Mouse (Mus musculus) left cerebral cortex, postnatal 36 days (tissue): ENCODE data around the gene Paf1. TPM values are rescaled to one million over a fixed set of nuclear protein-coding genes. Genes with fewer than 3 reads are reported as not detected.

Experiments used
- DNase-seq, 2 experiments: peaks; one replicate each; pipeline ENCODE4 v3.0.0; 2021 to 2022; ENCODE audit warnings: low spot score in 2 of 2, mixed read lengths in 1 of 2
- intact Hi-C: fragments of 180-260 bp; cut with DNase I; formaldehyde crosslinking; loops from one replicate; pipeline ENCODE4 v1.15.1; 2025
- total RNA-seq, 2 experiments: library from RNA; stranded (reverse); gene quantifications; 2 replicates each; pipeline ENCODE4 v1.2.3; 2021

Gene Paf1
- total RNA-seq, 2 experiments from 2014 or later: 59.0 to 72.1 TPM

DNA sequence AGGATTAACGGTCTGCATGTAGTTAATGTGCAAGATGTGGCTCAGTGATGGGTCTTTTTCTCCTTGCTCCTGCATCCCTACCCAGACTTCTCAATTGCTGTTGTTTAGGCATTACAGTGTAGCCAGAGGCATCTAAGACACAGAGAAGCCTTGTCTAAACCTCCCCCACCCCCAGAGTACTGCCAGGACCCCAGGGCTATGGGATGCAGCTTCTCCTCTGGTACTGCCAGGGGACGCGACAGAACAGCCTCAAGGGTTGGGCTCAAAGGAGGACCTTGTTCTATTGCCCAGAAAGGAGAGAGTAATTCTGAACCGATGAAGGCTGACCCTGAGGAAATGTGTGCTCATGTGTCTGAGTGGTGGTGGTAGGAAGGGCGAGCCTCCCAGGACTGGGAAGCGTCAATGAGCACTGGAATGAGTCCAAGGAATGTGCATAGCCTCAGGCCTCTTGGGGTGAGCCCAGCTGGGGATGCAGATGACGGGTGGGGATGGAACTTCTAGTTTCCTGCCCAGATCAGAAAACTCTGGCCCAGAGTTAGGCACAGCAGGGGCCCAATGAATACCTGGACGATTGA, 25.4 kb downstream of the Paf1 start:
- DNase-seq: no peak
- intact Hi-C loops: no loop called here

DNA sequence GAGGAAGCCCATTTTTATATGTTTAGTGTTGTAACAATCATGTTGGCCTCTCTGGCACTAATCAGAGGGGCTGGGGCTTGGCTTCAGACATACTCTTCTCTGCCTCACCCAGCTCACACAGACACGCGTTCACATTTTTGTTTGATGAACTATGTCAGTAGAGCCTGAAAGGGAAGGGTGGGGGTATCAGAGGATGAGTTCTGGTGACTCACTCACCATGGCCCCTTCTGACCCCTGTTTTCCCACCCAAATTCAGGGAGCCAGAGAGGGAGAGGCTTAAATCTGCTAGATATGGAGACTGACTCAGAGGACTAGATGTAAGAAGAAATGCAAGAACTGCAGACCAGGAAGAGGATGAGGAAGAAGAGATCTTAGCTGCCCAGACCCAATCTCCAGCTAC, 26.7 kb downstream of the Paf1 start:
- intact Hi-C loops: no loop called here
- no peak for DNase-seq

DNA sequence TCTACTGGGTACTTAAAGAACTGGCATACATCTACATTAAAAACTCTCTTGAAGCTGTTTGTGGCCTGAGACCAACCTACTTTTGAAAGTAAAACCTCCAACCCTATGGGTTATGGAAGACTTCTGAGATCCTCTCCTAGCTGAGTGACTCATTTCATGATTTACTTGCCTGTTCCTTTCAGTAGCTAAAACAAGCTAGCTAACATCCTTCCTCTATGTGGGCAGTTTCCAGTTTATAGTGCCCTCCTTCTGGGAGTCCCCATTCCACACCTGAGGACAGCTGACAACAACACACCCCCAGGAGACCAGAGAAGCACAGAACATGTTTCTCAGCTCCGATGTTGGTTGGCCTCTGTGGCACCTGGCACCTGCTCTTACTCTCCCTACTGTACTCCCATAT, 30.3 kb downstream of the Paf1 start:
- no peak for DNase-seq
- intact Hi-C loops: no loop called here

DNA sequence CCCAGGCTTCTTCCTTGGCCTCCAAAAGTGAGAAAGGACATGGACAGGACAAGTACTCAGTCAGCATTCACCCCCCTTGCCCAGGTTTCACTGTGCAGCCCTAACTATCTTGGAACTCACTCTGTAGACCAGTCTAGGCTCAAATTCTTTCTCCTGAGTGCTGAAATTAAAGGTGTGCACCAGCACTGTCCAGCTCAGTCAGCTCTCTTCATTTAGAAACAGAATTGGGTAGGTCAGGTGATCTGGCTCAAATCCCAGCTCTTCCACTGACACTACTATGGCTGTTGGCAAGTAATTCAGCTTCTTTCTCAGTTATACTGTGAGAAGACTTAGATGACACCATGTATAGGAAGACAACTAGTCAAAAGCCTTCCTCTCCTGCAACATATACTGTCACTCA, 35.0 kb downstream of the Paf1 start:
- DNase-seq: no peak

DNA sequence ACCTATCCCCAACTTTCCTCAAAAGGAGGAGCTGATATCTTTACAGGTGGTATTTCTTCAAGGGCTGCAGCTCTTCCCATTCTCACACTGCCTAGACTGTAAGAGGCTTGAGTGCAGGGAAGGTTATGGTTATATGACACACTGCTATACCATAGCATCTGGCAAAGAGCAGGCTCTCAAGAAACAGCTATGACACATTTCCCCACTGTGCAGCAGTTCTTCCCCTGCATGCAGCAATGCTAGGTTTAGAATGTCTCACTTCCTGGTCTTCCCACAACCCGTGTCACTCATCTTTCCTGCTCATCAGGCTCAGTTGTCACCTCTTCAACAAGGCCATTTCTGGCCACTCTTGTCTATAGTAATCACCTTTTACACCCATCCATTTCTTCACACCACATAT, 37.8 kb downstream of the Paf1 start:
- intact Hi-C loops: no loop called here
- no peak for DNase-seq

More for the DNA sequence above, 35.0 kb downstream of the Paf1 start:
- intact Hi-C loops: no loop called here

DNA sequence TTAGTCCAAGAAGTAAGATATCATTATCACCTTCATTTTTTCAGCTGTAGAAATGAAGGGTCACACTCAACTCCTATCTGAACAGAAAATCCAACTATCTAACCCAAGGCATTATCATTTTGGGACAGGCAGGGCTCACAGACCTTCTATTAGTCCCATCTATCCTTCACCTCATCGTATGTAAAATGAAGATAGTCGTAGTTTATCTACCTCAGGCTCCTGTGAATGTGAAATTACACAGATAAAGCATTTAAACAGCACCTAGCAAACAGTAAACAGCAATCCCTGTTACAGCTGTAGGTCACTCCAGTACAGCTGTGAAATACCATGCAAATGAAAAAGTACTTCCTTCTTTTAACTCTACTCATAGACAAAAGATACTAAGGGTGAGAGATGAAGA, 39.5 kb downstream of the Paf1 start:
- no peak for DNase-seq
- intact Hi-C loops: no loop called here

DNA sequence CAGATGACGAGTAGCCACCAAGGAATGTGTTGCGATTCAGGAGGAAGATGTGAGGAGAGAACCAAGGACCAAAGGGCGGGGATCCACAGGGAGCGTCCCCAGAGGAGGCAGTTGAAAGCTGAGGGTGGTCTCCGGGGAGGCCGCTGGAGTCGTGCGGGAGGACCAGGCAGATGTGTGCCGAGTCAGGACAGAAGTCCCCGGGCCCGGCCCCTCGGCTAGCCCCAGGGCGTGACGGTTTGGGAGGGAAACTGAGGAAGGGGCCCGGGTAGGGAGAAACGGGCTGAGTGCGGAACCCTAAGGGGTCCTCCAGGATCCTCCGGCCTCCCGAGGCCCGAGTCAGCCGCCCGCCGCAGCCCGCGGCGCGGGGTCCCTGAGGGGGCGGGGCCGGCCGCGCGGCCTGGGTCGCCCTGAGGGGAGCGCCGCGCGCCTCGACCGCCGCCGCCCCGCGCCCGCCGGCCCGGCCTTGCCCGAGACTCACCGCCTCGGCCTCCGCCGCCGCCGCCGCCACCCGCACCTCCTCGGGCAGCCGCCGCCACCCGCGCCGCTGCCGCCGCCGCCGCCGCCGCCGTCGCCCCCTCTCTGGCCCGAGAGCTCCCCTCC, 43.0 kb downstream of the Paf1 start:
- no peak for DNase-seq
- intact Hi-C loops: loop anchor here (1.0 to 2.0 kb wide), 2 partner anchors 163 to 291 kb away; partner anchors contain the start of genes Pak4 and Samd4b

DNA sequence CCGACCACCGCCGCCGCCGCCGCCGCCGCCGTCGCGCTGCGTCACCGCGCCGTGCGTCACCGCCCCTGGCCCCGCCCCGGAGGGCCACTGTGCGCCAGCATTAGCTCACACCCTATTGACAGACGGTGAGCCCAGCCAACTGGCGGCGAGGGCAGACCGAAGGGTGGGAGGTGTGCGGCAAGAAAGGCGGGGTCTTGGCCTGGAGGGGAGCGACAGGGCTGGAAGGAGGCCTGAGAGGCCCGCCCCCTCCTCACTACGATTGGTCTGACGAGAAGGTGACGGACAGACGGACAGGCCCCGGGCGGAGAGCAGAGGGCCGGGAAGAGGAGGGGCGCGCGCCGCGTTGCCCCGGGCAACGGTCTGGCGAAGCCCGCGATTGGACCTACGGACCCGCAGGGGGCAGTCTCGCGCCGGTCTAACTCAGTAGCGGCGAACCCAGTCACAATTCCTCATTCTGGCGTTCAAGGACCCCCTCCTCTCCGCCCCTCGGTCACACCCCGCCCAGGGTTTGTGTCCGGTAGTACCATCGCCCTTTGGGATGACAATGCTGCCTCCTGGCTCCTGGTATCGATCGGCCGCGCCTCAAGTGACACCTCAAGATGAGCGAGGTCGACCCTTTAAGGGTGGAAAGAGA, 43.6 kb downstream of the Paf1 start:
- intact Hi-C loops: loop anchor here (1.0 to 2.0 kb wide), 2 partner anchors 162 to 290 kb away; partner anchors contain the start of genes Pak4 and Samd4b
- DNase-seq: peak; percentile 99 to 100

DNA sequence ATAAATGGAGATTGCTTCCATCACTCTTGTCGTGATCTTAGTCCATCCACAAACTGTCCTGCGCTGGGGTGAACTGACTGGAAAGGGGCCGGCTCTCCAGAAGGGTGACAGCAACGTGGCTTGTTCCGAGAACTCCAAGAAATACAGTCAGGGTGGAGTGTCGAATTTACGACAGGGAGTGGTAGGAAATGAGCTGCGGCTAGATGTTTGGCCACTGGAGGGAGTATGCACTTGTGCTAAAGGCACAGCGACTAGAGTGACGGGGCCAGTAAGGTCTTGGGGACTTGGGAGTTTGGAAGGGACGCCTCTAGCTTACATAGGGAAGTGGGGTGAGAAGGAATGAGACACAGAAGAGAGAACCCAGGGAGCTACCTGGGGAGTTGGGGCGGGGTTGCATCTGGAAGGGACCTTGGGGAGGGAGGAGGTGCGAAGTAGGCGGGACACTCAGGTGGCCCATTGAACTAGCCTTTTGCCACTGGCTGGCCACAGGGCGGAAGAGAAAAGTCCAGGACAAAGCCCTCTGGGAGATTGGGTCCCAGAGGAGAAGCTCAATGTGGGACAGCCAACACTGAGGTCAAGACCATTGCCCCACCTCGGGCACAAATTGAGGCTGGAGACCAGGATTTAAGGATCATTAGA, 44.3 kb downstream of the Paf1 start, which contains the start of gene Gmfg:
Gene Gmfg (plus strand): TSS at position 516 of the 639 bp plus-strand sequence.
- intact Hi-C loops: loop anchor here (1.0 to 2.0 kb wide), 3 partner anchors 161 to 290 kb away; partner anchors contain the start of genes Pak4 and Samd4b

DNA sequence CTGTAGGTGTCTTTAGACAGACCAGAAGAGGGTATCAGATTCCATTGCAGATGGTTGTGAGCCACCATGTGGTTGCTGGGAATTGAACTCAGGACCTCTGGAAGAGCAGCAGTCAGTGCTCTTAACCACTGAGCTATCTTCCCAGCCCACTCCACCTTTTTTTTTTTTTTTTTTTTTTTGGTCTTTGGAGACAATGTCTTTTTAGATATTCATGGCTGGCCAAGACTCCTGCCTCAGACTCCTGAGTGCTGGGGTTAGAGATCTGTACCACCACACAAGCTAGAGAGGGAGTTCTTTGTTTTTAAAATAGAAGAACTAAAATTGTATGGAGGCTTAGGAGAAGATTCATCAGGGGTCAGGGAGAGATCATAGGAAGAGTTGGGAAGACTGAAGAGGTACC, 45.2 kb downstream of the Paf1 start:
- no peak for DNase-seq
- intact Hi-C loops: loop anchor here (1.0 to 2.0 kb wide), 2 partner anchors 163 to 289 kb away; no protein-coding TSS in a partner anchor

More for the DNA sequence above, 44.3 kb downstream of the Paf1 start, which contains the start of gene Gmfg:
- DNase-seq: peak in 1 of 2 experiments; percentile 72

DNA sequence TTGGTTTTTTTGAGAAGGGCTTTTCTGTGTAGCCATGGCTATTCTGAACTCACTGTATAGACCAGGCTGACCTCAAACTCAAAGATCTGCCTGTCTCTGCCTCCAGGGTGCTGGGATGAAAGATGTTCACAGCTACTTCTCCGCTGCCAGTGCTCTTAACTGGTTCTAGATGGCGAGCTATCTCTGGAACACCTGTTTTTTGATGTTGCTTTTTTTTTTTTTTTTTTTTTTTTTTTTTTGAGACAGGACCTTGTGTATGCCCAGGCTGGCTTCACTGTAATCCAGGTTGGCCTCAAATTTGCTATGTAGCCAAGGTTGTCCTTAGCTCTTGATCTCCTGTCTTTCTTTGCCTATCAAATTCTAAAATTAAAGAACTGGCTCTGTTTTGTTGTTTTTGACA, 46.0 kb downstream of the Paf1 start:
- DNase-seq: no peak
- intact Hi-C loops: no loop called here

DNA sequence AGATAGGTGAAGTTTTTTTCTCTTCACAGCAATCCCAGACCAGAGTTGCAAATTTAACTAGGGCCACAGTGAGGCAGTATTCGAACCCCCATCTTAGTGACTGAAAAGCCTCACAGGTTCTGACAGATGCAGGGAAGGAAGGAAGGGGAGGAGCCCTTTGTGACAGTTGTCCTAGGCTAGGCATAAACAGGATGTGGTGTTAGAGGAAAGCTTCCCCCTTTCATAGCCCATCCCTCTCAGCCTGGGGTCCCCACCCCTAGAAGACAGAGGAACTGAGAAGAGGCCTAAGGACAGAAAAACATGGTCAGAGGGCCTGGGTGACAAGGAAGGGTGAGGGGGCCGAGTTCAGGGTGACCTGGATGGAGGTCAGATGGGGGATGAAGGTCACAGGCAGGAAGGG, 48.0 kb downstream of the Paf1 start:
- DNase-seq: no peak
- intact Hi-C loops: no loop called here

DNA sequence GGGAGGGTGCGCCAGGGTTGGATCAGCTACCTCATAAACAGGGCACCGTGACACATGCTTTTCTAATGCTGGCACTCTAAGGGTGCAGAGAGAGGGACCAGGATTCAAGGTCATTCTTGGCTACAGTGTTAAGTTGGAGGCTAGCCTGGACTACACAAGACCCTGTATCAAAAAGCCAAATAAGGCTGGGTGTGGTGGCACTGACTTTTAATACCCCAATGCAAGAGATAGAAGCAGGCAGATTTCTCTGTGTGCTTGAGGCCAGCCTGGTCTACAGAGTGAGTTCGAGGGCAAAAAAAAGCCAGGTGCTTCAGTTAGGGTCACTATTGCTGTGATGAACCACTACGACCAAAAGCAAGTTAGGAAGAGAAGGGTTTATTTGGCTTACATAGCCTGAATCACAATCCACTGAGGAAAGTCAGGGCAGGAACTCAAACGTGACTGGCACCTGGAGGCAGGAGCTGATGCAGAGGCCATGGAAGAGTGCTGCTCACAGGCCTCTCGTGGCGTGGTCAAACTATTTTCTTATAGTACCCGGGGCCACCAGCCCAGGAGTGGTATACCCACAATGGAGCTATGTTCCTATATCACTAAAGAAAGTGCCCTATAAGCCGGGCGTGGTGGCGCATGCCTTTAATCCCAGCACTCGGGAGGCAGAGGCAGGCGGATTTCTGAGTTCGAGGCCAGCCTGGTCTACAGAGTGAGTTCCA, 49.2 kb downstream of the Paf1 start:
- intact Hi-C loops: no loop called here
- DNase-seq: no peak

DNA sequence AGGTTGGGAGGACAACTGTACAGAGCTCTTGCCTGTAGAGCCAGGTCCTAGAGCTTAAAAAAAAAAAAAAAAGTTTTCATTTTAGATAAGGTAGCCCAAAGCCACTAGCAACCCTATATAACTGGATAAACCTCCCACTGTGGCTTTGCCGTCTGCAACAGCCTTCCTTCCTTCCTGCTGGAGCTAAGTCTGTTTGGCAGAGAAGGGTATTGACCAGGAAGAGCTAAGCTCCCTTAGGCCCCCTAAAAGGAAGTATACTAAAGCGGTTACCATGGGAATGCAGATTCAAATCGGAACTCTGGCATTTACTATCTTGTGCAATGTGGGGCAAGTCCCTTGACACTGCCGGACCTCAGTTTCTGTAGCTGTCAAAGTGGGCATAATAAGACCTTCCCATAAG, 49.9 kb downstream of the Paf1 start:
- no peak for DNase-seq
- intact Hi-C loops: no loop called here

DNA sequence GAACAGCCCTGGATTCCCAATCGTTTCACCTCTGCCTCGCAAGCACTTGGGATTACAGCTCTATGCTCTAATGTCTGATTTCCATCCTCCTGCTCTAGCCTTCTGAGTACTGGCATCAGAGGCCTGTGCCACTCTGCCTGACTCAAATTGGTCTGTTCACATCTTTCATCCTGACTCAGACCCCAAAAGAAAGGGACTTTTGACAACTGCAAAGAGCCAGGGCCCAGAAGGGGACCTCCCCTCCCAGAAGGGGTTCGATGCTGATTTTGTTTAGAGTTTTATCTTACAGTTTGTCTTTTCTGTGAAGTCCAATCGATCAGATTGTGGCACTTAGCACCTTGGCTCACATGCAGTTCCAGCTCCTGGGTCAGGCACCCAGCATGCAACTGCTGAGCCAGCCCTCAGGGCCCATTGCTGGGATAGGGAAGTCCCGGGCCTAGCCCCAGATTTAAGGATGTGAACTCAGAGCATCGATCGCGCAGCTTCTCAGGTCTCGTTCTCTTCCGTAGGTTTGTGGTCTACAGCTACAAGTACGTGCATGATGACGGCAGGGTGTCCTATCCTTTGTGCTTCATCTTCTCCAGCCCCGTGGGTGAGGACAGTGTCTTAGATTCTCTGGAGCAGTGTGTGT, 51.7 kb downstream of the Paf1 start:
- no peak for DNase-seq
- intact Hi-C loops: loop anchor here (2.0 kb wide), 1 partner anchor 282 kb away; no protein-coding TSS in a partner anchor

DNA sequence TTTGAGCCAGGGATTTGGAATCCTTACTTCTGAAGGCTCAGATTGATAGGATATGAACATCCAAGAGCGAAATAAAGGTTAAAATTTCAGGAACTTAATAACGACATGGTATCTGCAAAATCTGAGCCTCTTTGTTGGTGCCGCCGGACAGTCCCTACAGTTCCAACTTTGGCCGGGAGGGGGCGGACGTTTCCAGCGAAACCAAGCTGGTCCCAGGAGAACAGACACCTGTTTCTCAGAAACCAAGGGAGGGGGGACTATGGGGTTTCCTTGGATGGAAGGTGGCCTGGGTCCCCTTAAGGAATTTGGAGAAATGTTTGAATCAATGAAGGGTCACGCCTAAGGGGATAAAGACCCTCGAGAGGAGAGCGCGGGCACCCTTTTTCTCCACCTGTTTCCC, 53.7 kb downstream of the Paf1 start:
- peak; percentile 70 to 77 for DNase-seq
- intact Hi-C loops: loop anchor here (2.0 kb wide), 2 partner anchors 82 to 154 kb away; no protein-coding TSS in a partner anchor

DNA sequence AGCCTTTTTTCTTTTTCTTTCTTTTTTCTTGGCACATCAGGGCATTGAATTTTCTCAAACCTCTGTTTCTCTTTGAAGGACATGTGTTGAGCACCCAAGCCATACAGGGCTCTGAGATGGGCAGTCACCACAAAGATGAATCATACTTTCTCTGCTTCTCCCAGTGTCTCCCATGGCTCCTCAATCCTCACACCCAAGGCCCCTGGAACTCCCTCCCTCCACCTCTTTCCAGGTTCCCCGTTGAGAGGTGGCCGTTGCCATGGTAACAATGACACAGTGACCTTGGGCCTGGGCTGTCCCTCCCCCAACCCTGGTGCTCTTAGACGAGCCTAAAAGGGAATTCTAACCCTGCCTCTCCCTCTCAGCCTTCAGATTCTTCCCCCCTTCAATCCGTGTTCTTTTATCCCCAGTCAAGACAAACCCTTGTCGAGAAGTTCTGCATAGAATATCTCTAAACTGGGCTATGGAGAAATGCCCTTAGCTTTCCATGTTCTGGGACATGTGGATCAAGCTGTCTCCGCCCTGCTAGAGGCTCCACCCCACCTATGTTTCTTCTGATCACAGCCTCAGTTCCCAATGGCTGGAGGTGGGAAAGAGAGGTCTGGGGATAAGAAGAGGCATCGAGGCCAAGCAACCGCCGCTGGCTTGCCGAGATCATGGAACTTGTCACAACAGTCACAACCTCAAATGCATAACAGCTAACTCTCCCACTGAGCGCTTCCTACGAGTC, 54.5 kb downstream of the Paf1 start:
- no peak for DNase-seq
- intact Hi-C loops: loop anchor here (2.0 kb wide), 2 partner anchors 82 to 154 kb away; no protein-coding TSS in a partner anchor
